Mouse (Mus musculus) megakaryocyte, embryonic 14.5 days (primary cell): ENCODE results near the gene Syne1.

Experiments used
- FLI1 ChIP-seq: IDR thresholded peaks from 2 replicates; pipeline ENCODE4 v1.6.1; 2012; ENCODE audit warnings: low read length, inconsistent platforms, mixed read lengths
- GATA1 ChIP-seq: IDR thresholded peaks from 3 replicates; pipeline ENCODE4 v1.6.1; 2012; ENCODE audit warnings: mixed read lengths, low read length, inconsistent platforms, borderline replicate concordance

GRCm38 (mm10) chr10:5236171-5236570 is 315.1 kb downstream of the Syne1 start:
- TF ChIP-seq GATA1 (no peak), FLI1 (no peak)
